Comparison of ENCODE assay signal across 23 mouse cellular contexts in genomic region chr6:135165706-135166105, GRCm38 (mm10). TPM values are rescaled to one million over a fixed set of nuclear protein-coding genes. Genes with fewer than 3 reads are reported as not detected.
DNase-seq lines count a peak whose midpoint lies in the region; ATAC-seq lines count a peak whose summit lies in the region.
"Had no signal": no experiment of that assay in that cellular context is flagged by ENCODE, and none has a peak within 500 bp of the region (broad histone marks: within the 10 kb centered on the region; RNA-seq: fewer than 3 reads in every experiment).

No protein-coding gene starts in this region.

- no peak overlapping the region for H3K27ac ChIP-seq in intestine, embryonic 16.5 days (ENCODE audit: low read length)
- H3K27ac ChIP-seq in intestine, embryonic 15.5 days: no peak overlapping the region
- peak overlapping the region; percentile 95 for H3K27ac ChIP-seq in liver, embryonic 12.5 days
- H3K27ac ChIP-seq: hindbrain, embryonic 15.5 days; limb, embryonic 13.5 days; neural tube, embryonic 12.5 days had no signal

- WGBS in intestine, embryonic 16.5 days: 65% methylated on average over 2 of the region's 2 CpGs
- 58% methylated on average over 2 of the region's 2 CpGs for WGBS in intestine, embryonic 15.5 days
- WGBS in liver, embryonic 12.5 days (ENCODE audit: insufficient replicate concordance): 33% methylated on average over 2 of the region's 2 CpGs

- ATAC-seq in intestine, embryonic 16.5 days: peak; percentile 6; the same call in 1 of the 2 replicates
- no peak for ATAC-seq in intestine, embryonic 15.5 days
- peak; percentile 87 for ATAC-seq in liver, embryonic 12.5 days
- no peak for ATAC-seq in megakaryocyte, adult 5-6 weeks (ENCODE audit: poor library complexity, severe bottlenecking)
- ATAC-seq: forebrain, embryonic 14.5 days; lung, postnatal 0 days had no signal

- no peaks in the 10 kb centered on the region for H3K9me3 ChIP-seq in intestine, embryonic 16.5 days (ENCODE audit: control insufficient read depth, low read length)
- H3K9me3 ChIP-seq in intestine, embryonic 15.5 days: no peaks in the 10 kb centered on the region
- H3K9me3 ChIP-seq in liver, embryonic 12.5 days (replicated peaks): no peaks in the 10 kb centered on the region
- H3K9me3 ChIP-seq: hindbrain, embryonic 15.5 days; limb, embryonic 13.5 days; neural tube, embryonic 12.5 days had no signal

- no peak overlapping the region for H3K4me3 ChIP-seq in intestine, embryonic 16.5 days (ENCODE audit: low read length)
- H3K4me3 ChIP-seq in intestine, embryonic 15.5 days (replicated peaks): no peak overlapping the region
- peak overlapping the region; percentile 86 for H3K4me3 ChIP-seq in liver, embryonic 12.5 days
- H3K4me3 ChIP-seq: hindbrain, embryonic 15.5 days; limb, embryonic 13.5 days; neural tube, embryonic 12.5 days had no signal

- DNase-seq in c-Kit-positive CD71-positive TER-119-positive erythroid progenitor cells, embryonic 14.5 days (ENCODE audit: low spot score): peak; percentile 87
- peak; percentile 41 for DNase-seq in yolk sac, embryonic 10.5 days (ENCODE audit: low spot score)
- no peak for DNase-seq in thymus, postnatal 36 days
- DNase-seq: adrenal gland, postnatal 14 days; B cell, adult 2 months; cerebellum, postnatal 10 days; kidney, adult 18-20 months; thymus, postnatal 4 days had no signal

- no peak overlapping the region for H3K9ac ChIP-seq in intestine, embryonic 16.5 days (ENCODE audit: low read depth, low read length)
- H3K9ac ChIP-seq in intestine, embryonic 15.5 days: no peak overlapping the region
- H3K9ac ChIP-seq in liver, embryonic 12.5 days: peak overlapping the region; percentile 96
- H3K9ac ChIP-seq: hindbrain, embryonic 15.5 days; limb, embryonic 13.5 days; neural tube, embryonic 12.5 days had no signal

- H3K4me1 ChIP-seq in intestine, embryonic 16.5 days (ENCODE audit: control insufficient read depth, insufficient read depth, low read length): peaks cover 4% of the 10 kb centered on the region; the same call in 1 of the 2 replicates
- 0 out of 2 replicates have a peak, but pooled peaks cover 3% of the 10 kb centered on the region for H3K4me1 ChIP-seq in intestine, embryonic 15.5 days (replicated peaks)
- H3K4me1 ChIP-seq in liver, embryonic 12.5 days: peaks cover 77% of the 10 kb centered on the region
- H3K4me1 ChIP-seq: neural tube, embryonic 12.5 days had no signal

- H3K4me2 ChIP-seq in intestine, embryonic 16.5 days (ENCODE audit: low read depth, low read length): no peak overlapping the region
- no peak overlapping the region for H3K4me2 ChIP-seq in intestine, embryonic 15.5 days (replicated peaks)
- H3K4me2 ChIP-seq in liver, embryonic 12.5 days: peak overlapping the region; percentile 78
- H3K4me2 ChIP-seq: hindbrain, embryonic 15.5 days; limb, embryonic 13.5 days; neural tube, embryonic 12.5 days had no signal

- H3K36me3 ChIP-seq in intestine, embryonic 16.5 days (ENCODE audit: control insufficient read depth, insufficient read depth, low read length): no peaks in the 10 kb centered on the region
- no peaks in the 10 kb centered on the region for H3K36me3 ChIP-seq in intestine, embryonic 15.5 days
- H3K36me3 ChIP-seq in liver, embryonic 12.5 days: peaks cover 40% of the 10 kb centered on the region
- H3K36me3 ChIP-seq: hindbrain, embryonic 15.5 days; limb, embryonic 13.5 days; neural tube, embryonic 12.5 days had no signal

- no peaks in the 10 kb centered on the region for H3K27me3 ChIP-seq in intestine, embryonic 16.5 days (replicated peaks; ENCODE audit: control insufficient read depth, insufficient read depth, low read length)
- no peaks in the 10 kb centered on the region for H3K27me3 ChIP-seq in intestine, embryonic 15.5 days (replicated peaks)
- H3K27me3 ChIP-seq in liver, embryonic 12.5 days (replicated peaks): no peaks in the 10 kb centered on the region
- H3K27me3 ChIP-seq: limb, embryonic 13.5 days; neural tube, embryonic 12.5 days had no signal

RNA-seq across cellular contexts. Expression of gene Fam234b, which starts 32.1 kb away (rescaled TPM):
- polyA plus RNA-seq in intestine, embryonic 16.5 days (2015; fragmentation: Nextera tagmentation; extraction: Ambion mirVana): 36.9 and 37.6 TPM in 2 replicates
- 36.3 and 42.0 TPM in 2 replicates for polyA plus RNA-seq in intestine, embryonic 15.5 days (2015; fragmentation: Nextera tagmentation; extraction: Ambion mirVana)
- polyA plus RNA-seq in liver, embryonic 12.5 days (2016; fragmentation: Nextera tagmentation; extraction: Ambion mirVana): 36.3 and 37.5 TPM in 2 replicates
- 2.1 and 3.0 TPM in 2 replicates for total RNA-seq in megakaryocyte, adult 5-6 weeks (2015)
- 2.8 and 4.9 TPM in 2 replicates for total RNA-seq in megakaryocyte, adult 5-6 weeks (2017)

RNA-seq across cellular contexts. Expression of gene Hebp1, which starts 32.1 kb away (rescaled TPM):
- polyA plus RNA-seq in intestine, embryonic 16.5 days (2015; fragmentation: Nextera tagmentation; extraction: Ambion mirVana): 74.0 and 83.9 TPM in 2 replicates
- polyA plus RNA-seq in intestine, embryonic 15.5 days (2015; fragmentation: Nextera tagmentation; extraction: Ambion mirVana): 45.1 and 58.0 TPM in 2 replicates
- polyA plus RNA-seq in liver, embryonic 12.5 days (2016; fragmentation: Nextera tagmentation; extraction: Ambion mirVana): 116 and 120 TPM in 2 replicates
- total RNA-seq in megakaryocyte, adult 5-6 weeks (2015): 2.5 and 8.5 TPM in 2 replicates
- 10.8 and 15.8 TPM in 2 replicates for total RNA-seq in megakaryocyte, adult 5-6 weeks (2017)

RNA-seq across cellular contexts. Expression of gene Gprc5d, which starts 47.6 kb away (rescaled TPM):
- polyA plus RNA-seq in intestine, embryonic 16.5 days (2015; fragmentation: Nextera tagmentation; extraction: Ambion mirVana): 0.10 TPM in 2 replicates
- not detected in 2 replicates for polyA plus RNA-seq in intestine, embryonic 15.5 days (2015; fragmentation: Nextera tagmentation; extraction: Ambion mirVana)
- polyA plus RNA-seq in liver, embryonic 12.5 days (2016; fragmentation: Nextera tagmentation; extraction: Ambion mirVana): 0.10 TPM in 1 of 2 replicates, not detected in the other
- not detected in 2 replicates for total RNA-seq in megakaryocyte, adult 5-6 weeks (2015)
- total RNA-seq in megakaryocyte, adult 5-6 weeks (2017): not detected in 2 replicates
- total RNA-seq: adrenal gland, postnatal 14 days; gastrocnemius, adult 18-20 months; granulocyte monocyte progenitor cell, adult 5-6 weeks; layer of hippocampus, postnatal 10 days; left cerebral cortex, postnatal 10 days; monocyte, adult 5-6 weeks had no signal
- polyA plus RNA-seq: forebrain, embryonic 14.5 days; heart, postnatal 0 days; hindbrain, embryonic 15.5 days; limb, embryonic 13.5 days; lung, postnatal 0 days; neural tube, embryonic 12.5 days had no signal

Comparison
In these comparisons a context has a peak if more than half of its experiments do, and no peak if none do; other contexts are left out.
1. ATAC-seq: peak in intestine, embryonic 16.5 days (single experiment) and liver, embryonic 12.5 days (single experiment); none in intestine, embryonic 15.5 days (single experiment) and megakaryocyte, adult 5-6 weeks (single experiment).
2. DNase-seq: peak in c-Kit-positive CD71-positive TER-119-positive erythroid progenitor cells, embryonic 14.5 days (single experiment) and yolk sac, embryonic 10.5 days (single experiment); none in thymus, postnatal 36 days (0 of 2).